Mouse (Mus musculus): ENCODE results near the gene Fstl3. TPM values are rescaled to one million over a fixed set of nuclear protein-coding genes. Genes with fewer than 3 reads are reported as not detected.

Fstl3 gene
- total and polyA plus RNA-seq, 2 experiments from 2014 or later, result 13.2 to 28.0 TPM

- H3K27me3 ChIP-seq (ENCODE audit: control insufficient read depth, insufficient read depth, low read length), result 0 out of 2 replicates have a peak, but pooled peaks cover 6% of the 10 kb centered on the region
- no peak overlapping the region for H3K4me2 ChIP-seq (ENCODE audit: low read depth, low read length)
- WGBS, result 55% methylated on average over 5 of the region's 5 CpGs
- H3K27ac ChIP-seq (ENCODE audit: low read depth), result no peak overlapping the region
- H3K4me3 ChIP-seq (ENCODE audit: low read depth, low read length), result no peak overlapping the region
- H3K9ac ChIP-seq (replicated peaks; ENCODE audit: low read depth, low read length), result no peak overlapping the region
- DNase-seq (ENCODE audit: low spot score) (no peak), ATAC-seq (ENCODE audit: insufficient read depth, low read depth) (no peak)
- no peaks in the 10 kb centered on the region for H3K36me3 ChIP-seq (replicated peaks; ENCODE audit: control insufficient read depth, insufficient read depth, low read length)
- TF ChIP-seq EP300 (IDR thresholded peaks at IDR 0.05; ENCODE audit: low read depth) (no peak), CTCF (IDR thresholded peaks at IDR 0.05; ENCODE audit: low read depth) (no peak; the same call in 1 of the 2 replicates)
- peaks cover 3% of the 10 kb centered on the region for H3K4me1 ChIP-seq (ENCODE audit: control insufficient read depth, insufficient read depth)
- peaks cover 4% of the 10 kb centered on the region for H3K9me3 ChIP-seq (replicated peaks; ENCODE audit: control insufficient read depth, low read length)
These were observed 2.4 kb upstream of the Fstl3 start for GRCm38 (mm10) chr10:79774486-79775279.

GRCm38 (mm10) chr10:79778006-79778405 lies 934 bp downstream of the Fstl3 start:
- no peaks in the 10 kb centered on the region; the same call in 1 of the 2 replicates for H3K9me3 ChIP-seq (replicated peaks; ENCODE audit: control insufficient read depth, low read length)
- peak overlapping the region; percentile 55; the same call in 1 of the 2 replicates for H3K4me2 ChIP-seq (ENCODE audit: low read depth, low read length)
- TF ChIP-seq EP300 (IDR thresholded peaks at IDR 0.05; ENCODE audit: low read depth), result no peak
- TF ChIP-seq CTCF (IDR thresholded peaks at IDR 0.05; ENCODE audit: low read depth), result no peak
- H3K27ac ChIP-seq (ENCODE audit: low read depth), result peak overlapping the region; percentile 32; the same call in 1 of the 2 replicates
- ATAC-seq (ENCODE audit: insufficient read depth, low read depth), result peak; percentile 68
- peak overlapping the region; percentile 33 for H3K4me3 ChIP-seq (ENCODE audit: low read depth, low read length)
- H3K36me3 ChIP-seq (replicated peaks; ENCODE audit: control insufficient read depth, insufficient read depth, low read length), result no peaks in the 10 kb centered on the region
- H3K4me1 ChIP-seq (ENCODE audit: control insufficient read depth, insufficient read depth), result peaks cover 7% of the 10 kb centered on the region
- 2% methylated on average over 15 of the region's 15 CpGs for WGBS
- H3K9ac ChIP-seq (replicated peaks; ENCODE audit: low read depth, low read length), result no peak overlapping the region
- DNase-seq (ENCODE audit: low spot score), result peak; percentile 69
- H3K27me3 ChIP-seq (ENCODE audit: control insufficient read depth, insufficient read depth, low read length), result peaks cover 13% of the 10 kb centered on the region

GRCm38 (mm10) chr10:79779193-79779592 lies 2.1 kb downstream of the Fstl3 start:
- H3K4me3 ChIP-seq (ENCODE audit: low read depth, low read length), result no peak overlapping the region
- no peak overlapping the region for H3K9ac ChIP-seq (replicated peaks; ENCODE audit: low read depth, low read length)
- peaks cover 7% of the 10 kb centered on the region for H3K4me1 ChIP-seq (ENCODE audit: control insufficient read depth, insufficient read depth)
- H3K36me3 ChIP-seq (replicated peaks; ENCODE audit: control insufficient read depth, insufficient read depth, low read length), result no peaks in the 10 kb centered on the region
- H3K27ac ChIP-seq (ENCODE audit: low read depth), result no peak overlapping the region
- H3K9me3 ChIP-seq (replicated peaks; ENCODE audit: control insufficient read depth, low read length), result no peaks in the 10 kb centered on the region; the same call in 1 of the 2 replicates
- no peak for DNase-seq (ENCODE audit: low spot score)
- WGBS, result 17% methylated on average over 2 of the region's 2 CpGs
- ATAC-seq (ENCODE audit: insufficient read depth, low read depth), result no peak
- no peak for TF ChIP-seq EP300 (IDR thresholded peaks at IDR 0.05; ENCODE audit: low read depth)
- no peak for TF ChIP-seq CTCF (IDR thresholded peaks at IDR 0.05; ENCODE audit: low read depth)
- H3K4me2 ChIP-seq (ENCODE audit: low read depth, low read length), result no peak overlapping the region
- peaks cover 13% of the 10 kb centered on the region for H3K27me3 ChIP-seq (ENCODE audit: control insufficient read depth, insufficient read depth, low read length)

GRCm38 (mm10) chr10:79779784-79780663 lies 3.0 kb downstream of the Fstl3 start:
- WGBS, result 2% methylated on average over 55 of the region's 55 CpGs
- Histone ChIP-seq H3K27me3 (ENCODE audit: control insufficient read depth, insufficient read depth, low read length) (peaks cover 13% of the 10 kb centered on the region), H3K9ac (replicated peaks; ENCODE audit: low read depth, low read length) (no peak overlapping the region), H3K4me2 (ENCODE audit: low read depth, low read length) (peak overlapping the region; percentile 67), H3K27ac (ENCODE audit: low read depth) (no peak overlapping the region), H3K36me3 (replicated peaks; ENCODE audit: control insufficient read depth, insufficient read depth, low read length) (no peaks in the 10 kb centered on the region), H3K9me3 (replicated peaks; ENCODE audit: control insufficient read depth, low read length) (no peaks in the 10 kb centered on the region; the same call in 1 of the 2 replicates), H3K4me3 (ENCODE audit: low read depth, low read length) (peak overlapping the region; percentile 39), H3K4me1 (ENCODE audit: control insufficient read depth, insufficient read depth) (peaks cover 7% of the 10 kb centered on the region)
- TF ChIP-seq EP300 (IDR thresholded peaks at IDR 0.05; ENCODE audit: low read depth) (no peak), CTCF (IDR thresholded peaks at IDR 0.05; ENCODE audit: low read depth) (peak; percentile 80)
- ATAC-seq (ENCODE audit: insufficient read depth, low read depth), result peak; percentile 85
- DNase-seq (ENCODE audit: low spot score), result peak; percentile 92

- Histone ChIP-seq H3K27me3 (ENCODE audit: control insufficient read depth, insufficient read depth, low read length) (peaks cover 13% of the 10 kb centered on the region), H3K9me3 (replicated peaks; ENCODE audit: control insufficient read depth, low read length) (no peaks in the 10 kb centered on the region), H3K27ac (ENCODE audit: low read depth) (no peak overlapping the region), H3K4me2 (ENCODE audit: low read depth, low read length) (peak overlapping the region; percentile 67), H3K4me1 (ENCODE audit: control insufficient read depth, insufficient read depth) (peaks cover 7% of the 10 kb centered on the region), H3K36me3 (replicated peaks; ENCODE audit: control insufficient read depth, insufficient read depth, low read length) (no peaks in the 10 kb centered on the region), H3K9ac (replicated peaks; ENCODE audit: low read depth, low read length) (no peak overlapping the region), H3K4me3 (ENCODE audit: low read depth, low read length) (peak overlapping the region; percentile 39)
- DNase-seq (ENCODE audit: low spot score) (no peak), ATAC-seq (ENCODE audit: insufficient read depth, low read depth) (no peak)
- TF ChIP-seq CTCF (IDR thresholded peaks at IDR 0.05; ENCODE audit: low read depth) (no peak), EP300 (IDR thresholded peaks at IDR 0.05; ENCODE audit: low read depth) (no peak)
- WGBS, result 2% methylated on average over 13 of the region's 13 CpGs
These were observed 3.6 kb downstream of the Fstl3 start for GRCm38 (mm10) chr10:79780664-79781015.

All from heart, postnatal 0 days (tissue).